ENCODE assay signal across 8 mouse cellular contexts in genomic region chr7:101906287-101906681, GRCm38 (mm10). TPM values are rescaled to one million over a fixed set of nuclear protein-coding genes. Genes with fewer than 3 reads are reported as not detected.
DNase-seq lines count a peak whose midpoint lies in the region; ATAC-seq and TF ChIP-seq lines count a peak whose summit lies in the region.

TSS of gene Tomt (minus strand) at chr7:101906359.

- peak within 1 kb of the TSS; percentile 73 for H3K4me2 ChIP-seq in kidney, embryonic 16.5 days (replicated peaks; ENCODE audit: low read depth, low read length)
- H3K4me2 ChIP-seq in midbrain, postnatal 0 days (ENCODE audit: low read depth, low read length, poor library complexity, severe bottlenecking) = peak within 1 kb of the TSS; percentile 77

- TF ChIP-seq POLR2A in cortical plate, adult 2 months (IDR thresholded peaks at IDR 0.05; ENCODE audit: extremely low read depth, insufficient read depth, low read length) = no peak

- WGBS in kidney, embryonic 16.5 days = 5% methylated on average over 11 of the region's 11 CpGs
- 24% methylated on average over 11 of the region's 11 CpGs for WGBS in midbrain, postnatal 0 days

- TF ChIP-seq CTCF in cortical plate, adult 2 months (IDR thresholded peaks at IDR 0.05; ENCODE audit: extremely low read depth, insufficient read depth, low read length) = no peak
- TF ChIP-seq CTCF in midbrain, postnatal 0 days (IDR thresholded peaks at IDR 0.05) = no peak

- no peaks in the 10 kb centered on the region for H3K27me3 ChIP-seq in kidney, embryonic 16.5 days (ENCODE audit: insufficient read depth, low read length)
- no peaks in the 10 kb centered on the region for H3K27me3 ChIP-seq in midbrain, postnatal 0 days (ENCODE audit: insufficient read depth, low read length)

- peaks cover 23% of the 10 kb centered on the region for H3K4me1 ChIP-seq in kidney, embryonic 16.5 days (ENCODE audit: insufficient read depth, low read length)
- H3K4me1 ChIP-seq in cortical plate, adult 2 months (ENCODE audit: control insufficient read depth, insufficient read depth, low read length) = peaks cover 5% of the 10 kb centered on the region
- 0 out of 2 replicates have a peak, but pooled peaks cover 3% of the 10 kb centered on the region for H3K4me1 ChIP-seq in midbrain, postnatal 0 days (ENCODE audit: insufficient read depth, low read length)

- peaks cover 26% of the 10 kb centered on the region for H3K36me3 ChIP-seq in kidney, embryonic 16.5 days (ENCODE audit: insufficient read depth, low read length)
- peaks cover 18% of the 10 kb centered on the region; the same call in 1 of the 2 replicates for H3K36me3 ChIP-seq in midbrain, postnatal 0 days (ENCODE audit: insufficient read depth, low read length)

- intact Hi-C loops in left cerebral cortex, postnatal 25 days (cut with DNase I) = no loop called here

- no peak for ATAC-seq in kidney, embryonic 16.5 days (ENCODE audit: low FRiP score, low TSS enrichment)
- no peak for ATAC-seq in midbrain, postnatal 0 days (ENCODE audit: low FRiP score)

- no peaks in the 10 kb centered on the region for H3K9me3 ChIP-seq in kidney, embryonic 16.5 days (ENCODE audit: low read length)
- no peaks in the 10 kb centered on the region for H3K9me3 ChIP-seq in midbrain, postnatal 0 days (ENCODE audit: low read length)

- peak within 1 kb of the TSS; percentile 97 for H3K27ac ChIP-seq in kidney, embryonic 16.5 days (ENCODE audit: low read length)
- H3K27ac ChIP-seq in cortical plate, adult 2 months (ENCODE audit: insufficient read depth, low read length) = peak within 1 kb of the TSS; percentile 77
- H3K27ac ChIP-seq in midbrain, postnatal 0 days (ENCODE audit: low read depth, low read length) = peak within 1 kb of the TSS; percentile 93

- H3K9ac ChIP-seq in kidney, embryonic 16.5 days (replicated peaks; ENCODE audit: low read length) = peak within 1 kb of the TSS; percentile 91
- H3K9ac ChIP-seq in midbrain, postnatal 0 days (replicated peaks; ENCODE audit: low read length, poor library complexity, severe bottlenecking) = peak within 1 kb of the TSS; percentile 89

- H3K4me3 ChIP-seq in kidney, embryonic 16.5 days (ENCODE audit: low read length) = peak within 1 kb of the TSS; percentile 75
- peak within 1 kb of the TSS; percentile 27 for H3K4me3 ChIP-seq in cortical plate, adult 2 months (ENCODE audit: insufficient read depth, low read length)
- H3K4me3 ChIP-seq in midbrain, postnatal 0 days (ENCODE audit: low read depth, low read length) = peak within 1 kb of the TSS; percentile 77

- DNase-seq in kidney, adult 8-10 months = no peak
- DNase-seq in hindlimb bud, embryonic 11.5 days (ENCODE audit: extremely low spot score, low read depth, low spot score) = peak; percentile 24
- no peak for DNase-seq in midbrain, postnatal 0 days (ENCODE audit: low spot score)
- no peak for DNase-seq in left cerebral cortex, postnatal 25 days (ENCODE audit: low spot score in 2 of 2)
- no peak for DNase-seq in kidney, postnatal 14 days
- no peak for DNase-seq in layer of hippocampus, postnatal 14 days (ENCODE audit: low spot score in 2 of 2)

RNA-seq across cellular contexts. Expression of gene Tomt, which starts in this region (rescaled TPM):
- 0.33 and 0.59 TPM in 2 replicates for polyA plus RNA-seq in kidney, embryonic 16.5 days (2015; fragmentation: Nextera tagmentation; extraction: Ambion mirVana)
- polyA plus RNA-seq in cortical plate, adult 2 months (2012; rRNA removed) = 0.15 and 0.19 TPM in 2 replicates
- 0.38 TPM in 1 of 2 replicates, not detected in the other for total RNA-seq in midbrain, postnatal 0 days (2014; rRNA removed)
- 0.23 and 0.32 TPM in 2 replicates for polyA plus RNA-seq in midbrain, postnatal 0 days (2015; fragmentation: Nextera tagmentation; extraction: Ambion mirVana)
- under 1 TPM; 0.11 to 0.14 TPM for total RNA-seq in left cerebral cortex, postnatal 25 days (2021)
- under 1 TPM; 0.18 to 0.21 TPM for total RNA-seq in layer of hippocampus, postnatal 14 days (2021)

Comparison
In these comparisons a context has a peak if more than half of its experiments do, and no peak if none do; other contexts are left out.
1. H3K4me3 ChIP-seq: peak in every context shown above with its lines; median percentile 77 in midbrain, postnatal 0 days; 75 in kidney, embryonic 16.5 days; 27 in cortical plate, adult 2 months.